Mouse (Mus musculus) C2C12 (cell line): ENCODE results near the gene 1810037I17Rik. TPM values are rescaled to one million over a fixed set of nuclear protein-coding genes. Genes with fewer than 3 reads are reported as not detected.

ENCODE experiments used
- H3K27me3 ChIP-seq: one replicate; pipeline ENCODE4 v1.6.1; 2011; ENCODE audit not compliant: control insufficient read depth, insufficient read depth, insufficient read length
- H3K36me3 ChIP-seq: one replicate; pipeline ENCODE4 v1.6.1; 2011; ENCODE audit not compliant: control insufficient read depth, insufficient read depth
- H3K4me3 ChIP-seq: one replicate; pipeline ENCODE4 v1.5.1; 2011; ENCODE audit warnings: mild to moderate bottlenecking, control low read depth; ENCODE audit not compliant: poor library complexity, insufficient read depth, severe bottlenecking
- H3K79me2 ChIP-seq: one replicate; pipeline ENCODE4 v1.6.1; 2011; ENCODE audit not compliant: control insufficient read depth, insufficient read depth
- H3K79me3 ChIP-seq: one replicate; pipeline ENCODE4 v1.6.1; 2011; ENCODE audit warnings: low read depth, control low read depth
- H3ac ChIP-seq: one replicate; pipeline ENCODE3; 2011; ENCODE audit warnings: low read depth; ENCODE audit not compliant: control insufficient read depth, insufficient read length
- CEBPB ChIP-seq: IDR thresholded peaks from one replicate; pipeline ENCODE4 v1.6.1; 2011; ENCODE audit warnings: low read depth, mild to moderate bottlenecking, control low read depth, moderate library complexity
- CTCF ChIP-seq: IDR thresholded peaks from one replicate; pipeline ENCODE4 v1.5.1; 2011; ENCODE audit not compliant: control insufficient read depth, insufficient read depth, insufficient read length
- FOSL1 ChIP-seq: IDR thresholded peaks from one replicate; pipeline ENCODE4 v1.8.0; 2011; ENCODE audit warnings: mild to moderate bottlenecking, low read length; ENCODE audit not compliant: poor library complexity, insufficient read depth, severe bottlenecking
- MAX ChIP-seq: IDR thresholded peaks from one replicate; pipeline ENCODE4 v1.6.1; 2011; ENCODE audit warnings: mild to moderate bottlenecking, control low read depth
- MYOD1 ChIP-seq: IDR thresholded peaks from one replicate; pipeline ENCODE4 v1.6.1; 2011; ENCODE audit warnings: low read depth; ENCODE audit not compliant: control insufficient read depth, insufficient read length
- MYOG ChIP-seq: IDR thresholded peaks from one replicate; pipeline ENCODE4 v1.6.1; 2011; ENCODE audit not compliant: control insufficient read depth, insufficient read length; ENCODE audit errors: extremely low read depth
- USF1 ChIP-seq: IDR thresholded peaks from one replicate; pipeline ENCODE4 v1.6.1; 2011; ENCODE audit warnings: low read depth, mild to moderate bottlenecking, control low read depth, moderate library complexity
- polyA plus RNA-seq: library from polyadenylated mRNA; unstranded; fragments of >200 nt; fragmentation: generic; extraction: Trizol; gene quantifications from one replicate; pipeline ENCODE4 v1.2.1, GENCODE M21; 2012; ENCODE audit warnings: missing spikeins

The 1810037I17Rik gene
- polyA plus RNA-seq, 1 experiment = 64.2 TPM

- H3K36me3 ChIP-seq = peaks cover 11% of the 10 kb centered on the region
- H3K27me3 ChIP-seq = no peaks in the 10 kb centered on the region
- no peaks in the 10 kb centered on the region for H3K79me3 ChIP-seq
- H3K4me3 ChIP-seq = no peak overlapping the region
- no peak for TF ChIP-seq FOSL1
- TF ChIP-seq CTCF = no peak
- no peak for TF ChIP-seq USF1
- no peak for TF ChIP-seq MYOG
- no peak for TF ChIP-seq MYOD1
- TF ChIP-seq CEBPB = no peak
- TF ChIP-seq MAX = no peak
- H3ac ChIP-seq = no peak overlapping the region
- no peaks in the 10 kb centered on the region for H3K79me2 ChIP-seq
Observed at GRCm38 (mm10) chr3:122975363-122975762, 51.4 kb downstream of the 1810037I17Rik start.

Other genes with a start within 250 kb of the 1810037I17Rik start
- gene Pde5a, start 195.3 kb upstream of the 1810037I17Rik start, polyA plus RNA-seq = 2.9 TPM
- gene Fabp2, start 29.1 kb upstream of the 1810037I17Rik start, polyA plus RNA-seq = not detected
- not detected for gene Gm10959, start 4.8 kb upstream of the 1810037I17Rik start, polyA plus RNA-seq
- 1.7 TPM for gene Usp53, start 60.3 kb downstream of the 1810037I17Rik start, polyA plus RNA-seq
- 0.06 TPM for gene Myoz2, start 110.8 kb downstream of the 1810037I17Rik start, polyA plus RNA-seq